Mouse (Mus musculus): ENCODE measurements at regions not wholly inside any gene's neighbourhood (a gene's known extent, or its start where the extent isn't known, plus 50 kb on each side); places are given as distances from the start of the nearest gene placed in this dataset.

GRCm38 (mm10) chrX:41161544-41161943, 239.1 kb upstream of the Gria3 start:
- DNase-seq, result peak; percentile 27

Measured in right cerebral cortex, adult 18-20 months (tissue).